Comparison of ENCODE assay signal across 29 mouse cellular contexts in the genomic region with DNA sequence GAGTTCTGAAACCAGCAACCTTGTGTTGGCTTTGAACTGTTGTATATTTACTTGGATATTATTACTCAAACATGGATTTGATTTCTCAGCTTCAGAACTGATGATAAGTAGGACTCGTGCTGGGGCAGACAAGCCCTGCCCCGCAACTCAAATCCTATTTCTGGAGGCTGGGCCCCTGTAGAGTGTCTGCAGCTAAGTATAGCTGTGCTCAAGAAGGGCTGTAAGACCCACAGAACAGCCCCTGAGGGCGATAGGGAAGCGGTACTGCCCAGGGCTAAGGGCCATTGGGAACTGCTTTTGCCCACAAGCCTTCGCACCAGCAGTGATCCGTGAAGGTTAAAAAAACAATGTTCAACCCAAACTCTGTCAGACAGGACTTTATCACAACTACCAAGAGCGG.
DNase-seq lines count a peak whose midpoint lies in the region; ATAC-seq and TF ChIP-seq lines count a peak whose summit lies in the region.
"Had no signal": no experiment of that assay in that cellular context is flagged by ENCODE, and none has a peak within 500 bp of the region (broad histone marks: within the 10 kb centered on the region; RNA-seq: fewer than 3 reads in every experiment).

No protein-coding gene starts in this region.

- no peaks in the 10 kb centered on the region for H3K27me3 ChIP-seq in heart, embryonic 10.5 days (ENCODE audit: insufficient read depth, poor library complexity, severe bottlenecking)
- no peaks in the 10 kb centered on the region for H3K27me3 ChIP-seq in heart, embryonic 16.5 days (ENCODE audit: control insufficient read depth, insufficient read depth, low read length)
- H3K27me3 ChIP-seq in thymus, adult 2 months (ENCODE audit: control insufficient read depth, insufficient read depth, low read length): no peaks in the 10 kb centered on the region
- no peaks in the 10 kb centered on the region for H3K27me3 ChIP-seq in splenic B cell, adult 2 months (ENCODE audit: control insufficient read depth, insufficient read depth, low read length, poor library complexity, severe bottlenecking)
- H3K27me3 ChIP-seq: embryonic facial prominence, embryonic 13.5 days; hindbrain, embryonic 13.5 days; midbrain, embryonic 12.5 days; neural tube, embryonic 12.5 days had no signal

- H3K4me1 ChIP-seq in heart, embryonic 10.5 days: peaks cover 55% of the 10 kb centered on the region
- peaks cover 12% of the 10 kb centered on the region for H3K4me1 ChIP-seq in heart, embryonic 16.5 days (ENCODE audit: control insufficient read depth, insufficient read depth, low read length)
- H3K4me1 ChIP-seq in thymus, adult 2 months (replicated peaks; ENCODE audit: control insufficient read depth, insufficient read depth, low read length): peaks cover 69% of the 10 kb centered on the region
- H3K4me1 ChIP-seq: hindbrain, embryonic 13.5 days; midbrain, embryonic 12.5 days; neural tube, embryonic 12.5 days had no signal

- WGBS in heart, embryonic 10.5 days: 48% methylated on average over 7 of the region's 7 CpGs
- 49% methylated on average over 7 of the region's 7 CpGs for WGBS in heart, embryonic 16.5 days
- WGBS in thymus, adult 2 months: 93% methylated on average over 7 of the region's 7 CpGs

- no peak for TF ChIP-seq POLR2A in thymus, adult 2 months (IDR thresholded peaks at IDR 0.05; ENCODE audit: control insufficient read depth, extremely low read depth, insufficient read depth, low read length, poor library complexity)

- ATAC-seq in heart, embryonic 16.5 days (replicated peaks; ENCODE audit: extremely low read depth, insufficient read depth, low FRiP score): peak; percentile 68; the same call in 1 of the 2 replicates
- ATAC-seq: forebrain, embryonic 16.5 days; intestine, embryonic 16.5 days; lung, postnatal 0 days had no signal

- H3K27ac ChIP-seq in heart, embryonic 10.5 days: peak overlapping the region; percentile 79
- peak overlapping the region; percentile 19; the same call in 1 of the 2 replicates for H3K27ac ChIP-seq in heart, embryonic 16.5 days (ENCODE audit: low read length)
- H3K27ac ChIP-seq in thymus, adult 2 months (ENCODE audit: control insufficient read depth, insufficient read depth, low read length): peak overlapping the region; percentile 13; the same call in 1 of the 2 replicates
- H3K27ac ChIP-seq: embryonic facial prominence, embryonic 13.5 days; hindbrain, embryonic 13.5 days; kidney, postnatal 0 days; midbrain, embryonic 12.5 days; neural tube, embryonic 12.5 days; stomach, postnatal 0 days had no signal

- no peak overlapping the region for H3K9ac ChIP-seq in heart, embryonic 16.5 days (ENCODE audit: low read length)
- H3K9ac ChIP-seq: embryonic facial prominence, embryonic 13.5 days; hindbrain, embryonic 13.5 days; midbrain, embryonic 12.5 days; neural tube, embryonic 12.5 days had no signal

- no peak for TF ChIP-seq CTCF in thymus, adult 2 months (IDR thresholded peaks at IDR 0.05; ENCODE audit: borderline replicate concordance, control insufficient read depth, extremely low read depth, insufficient read depth, low read length, poor library complexity)

- H3K4me2 ChIP-seq in heart, embryonic 16.5 days (ENCODE audit: low read depth, low read length): no peak overlapping the region
- H3K4me2 ChIP-seq: embryonic facial prominence, embryonic 13.5 days; hindbrain, embryonic 13.5 days; midbrain, embryonic 12.5 days; neural tube, embryonic 12.5 days had no signal

- DNase-seq in heart, embryonic 10.5 days (ENCODE audit: low spot score): no peak
- DNase-seq in heart, adult 18-20 months: no peak
- DNase-seq in heart, adult 9 months (ENCODE audit: low spot score in 2 of 2): no peak
- no peak for DNase-seq in thymus, adult 2 months
- DNase-seq in thymus, postnatal 25 days: no peak
- DNase-seq in splenic B cell, adult 2 months (ENCODE audit: low read depth, low spot score): peak; percentile 48
- DNase-seq: adrenal gland, postnatal 14 days; cerebellum, adult 18-20 months; cerebellum, postnatal 10 days; heart, postnatal 36 days; kidney, adult 8-10 months; kidney, postnatal 4 days; layer of hippocampus, postnatal 36 days; left cerebral cortex, postnatal 4 days; lung, adult 18-20 months; right cerebral cortex, adult 18-20 months; spleen, adult 18-20 months had no signal

- H3K9me3 ChIP-seq in heart, embryonic 10.5 days: no peaks in the 10 kb centered on the region
- no peaks in the 10 kb centered on the region for H3K9me3 ChIP-seq in heart, embryonic 16.5 days (replicated peaks; ENCODE audit: control insufficient read depth, low read length)
- H3K9me3 ChIP-seq: embryonic facial prominence, embryonic 13.5 days; hindbrain, embryonic 13.5 days; megakaryocyte, embryonic 14.5 days; midbrain, embryonic 12.5 days; neural tube, embryonic 12.5 days had no signal

- no peaks in the 10 kb centered on the region for H3K36me3 ChIP-seq in heart, embryonic 10.5 days
- no peaks in the 10 kb centered on the region for H3K36me3 ChIP-seq in heart, embryonic 16.5 days (ENCODE audit: control insufficient read depth, insufficient read depth)
- no peaks in the 10 kb centered on the region for H3K36me3 ChIP-seq in thymus, adult 2 months (ENCODE audit: control insufficient read depth, insufficient read depth, low read length)
- H3K36me3 ChIP-seq in splenic B cell, adult 2 months (ENCODE audit: control insufficient read depth, insufficient read depth, low read length, poor library complexity, severe bottlenecking): no peaks in the 10 kb centered on the region
- H3K36me3 ChIP-seq: embryonic facial prominence, embryonic 13.5 days; hindbrain, embryonic 13.5 days; midbrain, embryonic 12.5 days; neural tube, embryonic 12.5 days had no signal

- H3K4me3 ChIP-seq in heart, embryonic 10.5 days: no peak overlapping the region
- H3K4me3 ChIP-seq in heart, embryonic 16.5 days (ENCODE audit: low read length): no peak overlapping the region
- no peak overlapping the region for H3K4me3 ChIP-seq in thymus, adult 2 months (ENCODE audit: control insufficient read depth, insufficient read depth, low read length)
- H3K4me3 ChIP-seq: embryonic facial prominence, embryonic 13.5 days; hindbrain, embryonic 13.5 days; megakaryocyte, embryonic 14.5 days; midbrain, embryonic 12.5 days; myocyte; neural tube, embryonic 12.5 days had no signal

Comparison
In these comparisons a context has a peak if more than half of its experiments do, and no peak if none do; other contexts are left out.
1. H3K27ac ChIP-seq: peak in every context shown above with its lines; median percentile 79 in heart, embryonic 10.5 days; 19 in heart, embryonic 16.5 days; 13 in thymus, adult 2 months.